Mouse (Mus musculus) cerebellum, adult 9-10 months (tissue): ENCODE measurements at regions not wholly inside any gene's neighbourhood (a gene's known extent, or its start where the extent isn't known, plus 50 kb on each side); places are given as distances from the start of the nearest gene placed in this dataset.
A peak's percentile ranks its signal among the peaks of the same experiment; 100 is the strongest.

ENCODE experiments used
- DNase-seq: peaks from one replicate; pipeline ENCODE4 v3.0.0; 2022

DNA sequence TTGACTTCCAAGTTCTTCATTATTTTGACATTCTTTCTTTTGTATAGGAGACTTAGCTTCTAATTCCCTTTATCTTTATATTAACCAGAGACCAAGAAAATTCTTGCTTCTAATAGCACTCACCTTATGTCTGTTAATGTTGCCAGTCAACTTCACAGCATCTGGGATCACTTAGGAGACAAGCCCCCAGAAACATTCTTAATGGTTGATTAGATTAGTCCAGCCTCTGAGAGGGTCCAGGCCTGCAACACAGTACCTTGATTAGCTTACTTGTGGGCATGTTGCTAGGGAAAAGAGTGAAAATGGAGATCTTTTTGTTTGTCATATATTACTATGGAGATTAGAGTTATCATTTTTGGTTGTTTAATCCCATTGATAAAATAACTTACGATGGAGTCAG, 778.8 kb downstream of the Brinp3 start:
- no peak for DNase-seq

DNA sequence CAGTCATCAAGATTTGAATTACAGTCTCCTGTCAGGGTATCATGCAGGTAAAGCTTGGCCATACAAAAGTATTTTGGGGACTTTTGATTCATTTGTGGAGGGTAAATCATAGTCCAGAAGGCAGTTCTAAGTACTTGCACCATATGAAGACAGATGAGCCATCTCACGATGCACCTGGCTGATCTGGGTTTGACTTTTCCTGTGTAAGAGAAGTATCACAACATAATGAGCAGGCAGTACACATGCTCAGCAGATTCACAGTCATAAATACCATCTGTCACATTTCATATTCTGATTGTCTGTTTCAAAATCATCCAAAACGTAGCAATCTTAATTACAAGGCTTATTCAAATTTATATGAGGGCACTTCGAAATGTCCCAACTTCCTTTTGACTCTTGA, 796.6 kb downstream of the Brinp3 start:
- DNase-seq, result no peak

DNA sequence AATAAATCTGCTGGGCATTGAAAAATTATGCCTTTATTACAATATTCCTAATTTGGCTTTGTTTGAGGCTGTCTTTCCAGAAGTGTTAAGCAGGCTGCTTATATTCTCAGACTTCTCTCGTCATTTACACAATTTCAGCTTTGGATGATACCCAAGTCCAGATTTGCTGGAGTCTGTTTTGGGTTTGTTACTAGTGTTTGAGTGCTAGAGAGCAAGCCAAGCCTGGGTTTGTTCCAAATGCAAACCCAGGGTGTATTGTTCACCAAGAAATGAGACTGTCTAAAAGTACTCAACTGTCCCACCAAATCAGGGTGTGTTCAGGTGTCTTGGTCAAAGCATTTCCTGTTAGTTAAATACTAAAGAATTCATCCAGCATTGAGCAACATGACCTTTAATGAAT, 814.7 kb downstream of the Brinp3 start:
- DNase-seq, result peak; percentile 3

DNA sequence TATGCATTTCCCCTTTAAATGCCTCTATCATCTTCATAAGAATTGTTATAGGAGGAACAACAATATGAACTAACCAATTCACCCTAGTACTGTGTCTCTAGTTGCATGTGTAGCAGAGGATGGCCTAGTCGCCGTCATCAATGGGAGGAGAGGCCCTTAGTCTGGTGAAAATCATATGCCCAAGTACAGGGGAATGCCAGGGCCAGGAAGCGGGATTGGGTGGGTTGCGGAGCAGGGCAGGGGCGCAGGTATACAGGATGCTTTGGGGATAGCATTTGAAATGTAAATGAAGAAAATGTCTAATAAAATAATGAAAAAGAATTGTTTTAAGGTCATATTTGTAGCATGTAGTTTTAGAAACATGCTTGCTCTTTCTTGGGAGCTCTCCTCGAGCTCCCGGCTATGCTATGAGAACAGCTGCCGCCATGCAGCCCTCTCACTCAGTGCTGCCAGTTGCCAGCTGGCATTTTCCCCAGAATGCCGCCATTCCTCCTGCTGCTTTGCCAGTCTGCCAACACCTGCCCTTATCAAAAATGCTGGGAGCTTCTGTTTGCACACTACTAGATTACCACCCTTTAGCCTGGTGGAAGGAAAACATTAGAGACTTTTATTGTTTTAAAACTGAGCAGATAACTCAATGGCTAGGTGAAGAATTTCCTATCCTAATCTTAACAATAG, 848.9 kb downstream of the Brinp3 start:
- DNase-seq, result peak; percentile 70

DNA sequence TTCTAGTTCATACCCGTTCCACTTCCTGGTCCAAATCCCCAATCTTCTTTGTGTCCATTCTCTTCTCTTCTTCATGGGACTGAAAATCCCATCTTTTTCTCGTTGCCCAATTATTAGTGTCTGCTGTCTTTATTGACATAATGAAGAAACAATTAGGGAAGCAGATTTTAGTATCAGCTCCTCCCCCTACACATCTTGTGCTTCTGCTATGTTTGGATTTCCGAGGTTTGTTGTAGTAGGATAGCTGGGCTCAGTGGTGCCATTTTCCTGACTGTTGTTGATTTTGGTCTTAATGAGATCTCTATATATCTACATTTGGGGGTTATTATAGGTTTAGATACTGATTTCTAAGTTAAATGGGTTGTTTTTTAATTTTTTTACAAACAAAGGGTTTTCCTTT, 849.5 kb downstream of the Brinp3 start:
- no peak for DNase-seq
